Mouse (Mus musculus) limb, embryonic 13.5 days (tissue): ENCODE results near the gene St6gal1. TPM values are rescaled to one million over a fixed set of nuclear protein-coding genes. Genes with fewer than 3 reads are reported as not detected.

Experiments used
- ATAC-seq: fragments of 200-750 bp; cut with Nextera tagmentation; 2 replicates; pipeline ENCODE4 v1.8.0; 2017; ENCODE audit warnings: low read depth, moderate number of reproducible peaks, moderate TSS enrichment; ENCODE audit not compliant: low FRiP score
- H3K27ac ChIP-seq: fragments of 300-500 bp; sonication (generic); 2 replicates; pipeline ENCODE4 v1.5.1; 2015; ENCODE audit warnings: inconsistent platforms, mild to moderate bottlenecking, moderate library complexity
- H3K27me3 ChIP-seq: fragments of 300-500 bp; sonication (generic); 2 replicates; pipeline ENCODE4 v1.6.1; 2015; ENCODE audit warnings: mild to moderate bottlenecking, inconsistent platforms
- H3K36me3 ChIP-seq: fragments of 300-500 bp; sonication (generic); 2 replicates; pipeline ENCODE4 v1.6.1; 2015; ENCODE audit warnings: inconsistent platforms, mild to moderate bottlenecking, moderate library complexity
- H3K4me1 ChIP-seq: fragments of 300-500 bp; sonication (generic); 2 replicates; pipeline ENCODE4 v1.6.1; 2015; ENCODE audit warnings: inconsistent platforms
- H3K4me2 ChIP-seq: fragments of 300-500 bp; sonication (generic); replicated peaks from 2 replicates; pipeline ENCODE4 v1.6.1; 2015; ENCODE audit warnings: inconsistent platforms, mild to moderate bottlenecking, moderate library complexity
- H3K4me3 ChIP-seq: fragments of 300-500 bp; sonication (generic); 2 replicates; pipeline ENCODE4 v1.5.1; 2015; ENCODE audit warnings: moderate library complexity, mild to moderate bottlenecking, inconsistent platforms
- H3K9ac ChIP-seq: fragments of 300-500 bp; sonication (generic); 2 replicates; pipeline ENCODE4 v1.6.1; 2015; ENCODE audit warnings: mild to moderate bottlenecking, inconsistent platforms
- H3K9me3 ChIP-seq: fragments of 300-500 bp; sonication (generic); 2 replicates; pipeline ENCODE4 v1.6.1; 2016; ENCODE audit warnings: inconsistent platforms
- WGBS: fragments of 180-500 bp; shearing (Covaris S2); methylation state at CpG from one replicate; pipeline ENCODE4 v1.1.7; 2015; 5-methylcytosine and 5-hydroxymethylcytosine counted together
- polyA plus RNA-seq: library from polyadenylated mRNA; unstranded; fragments of >200 nt; fragmentation: Nextera tagmentation; extraction: Ambion mirVana; gene quantifications from 2 replicates; pipeline ENCODE4 v1.2.1, GENCODE M21; 2015

Gene St6gal1
- polyA plus RNA-seq, 1 experiment from 2014 or later = 20.6 TPM

GRCm38 (mm10) chr16:23283677-23284076, 59.1 kb downstream of the St6gal1 start:
- Histone ChIP-seq H3K4me1 (peaks cover 18% of the 10 kb centered on the region), H3K27me3 (no peaks in the 10 kb centered on the region), H3K36me3 (peaks cover 16% of the 10 kb centered on the region), H3K27ac (no peak overlapping the region), H3K9me3 (no peaks in the 10 kb centered on the region), H3K9ac (no peak overlapping the region), H3K4me3 (no peak overlapping the region), H3K4me2 (no peak overlapping the region)
- 90% methylated on average over 1 of the region's 1 CpGs for WGBS
- no peak for ATAC-seq

GRCm38 (mm10) chr16:23284470-23285394, 60.2 kb downstream of the St6gal1 start:
- WGBS = 72% methylated on average over 15 of the region's 15 CpGs
- H3K9ac ChIP-seq = no peak overlapping the region
- ATAC-seq = no peak

GRCm38 (mm10) chr16:23286380-23287097, 62.0 kb downstream of the St6gal1 start:
- Histone ChIP-seq H3K36me3 (peaks cover 16% of the 10 kb centered on the region), H3K4me3 (no peak overlapping the region), H3K4me1 (peaks cover 9% of the 10 kb centered on the region; the same call in 1 of the 2 replicates), H3K27ac (no peak overlapping the region), H3K9ac (no peak overlapping the region), H3K27me3 (no peaks in the 10 kb centered on the region), H3K4me2 (no peak overlapping the region), H3K9me3 (no peaks in the 10 kb centered on the region)
- WGBS = 83% methylated on average over 11 of the region's 11 CpGs
- no peak for ATAC-seq

More at GRCm38 (mm10) chr16:23284470-23285394, 60.2 kb downstream of the St6gal1 start:
- no peak overlapping the region for H3K4me2 ChIP-seq
- H3K27ac ChIP-seq = no peak overlapping the region; the same call in 1 of the 2 replicates
- peaks cover 17% of the 10 kb centered on the region for H3K4me1 ChIP-seq
- H3K36me3 ChIP-seq = peaks cover 16% of the 10 kb centered on the region
- H3K27me3 ChIP-seq = no peaks in the 10 kb centered on the region
- H3K4me3 ChIP-seq = no peak overlapping the region
- no peaks in the 10 kb centered on the region for H3K9me3 ChIP-seq

GRCm38 (mm10) chr16:23287312-23288040, 62.9 kb downstream of the St6gal1 start:
- no peak overlapping the region for H3K4me3 ChIP-seq
- no peak overlapping the region for H3K9ac ChIP-seq
- no peaks in the 10 kb centered on the region for H3K27me3 ChIP-seq
- WGBS = 92% methylated on average over 10 of the region's 10 CpGs
- ATAC-seq = no peak
- H3K27ac ChIP-seq = no peak overlapping the region
- peaks cover 12% of the 10 kb centered on the region; the same call in 1 of the 2 replicates for H3K4me1 ChIP-seq
- no peak overlapping the region for H3K4me2 ChIP-seq
- no peaks in the 10 kb centered on the region for H3K9me3 ChIP-seq
- H3K36me3 ChIP-seq = peaks cover 15% of the 10 kb centered on the region

- Histone ChIP-seq H3K9ac (no peak overlapping the region), H3K4me1 (peaks cover 14% of the 10 kb centered on the region; the same call in 1 of the 2 replicates), H3K27me3 (no peaks in the 10 kb centered on the region), H3K4me3 (no peak overlapping the region), H3K36me3 (peaks cover 9% of the 10 kb centered on the region; the same call in 1 of the 2 replicates), H3K4me2 (no peak overlapping the region), H3K27ac (no peak overlapping the region), H3K9me3 (no peaks in the 10 kb centered on the region)
- ATAC-seq = no peak
- whole genome bisulfite sequencing = 94% methylated on average over 9 of the region's 9 CpGs
Observed at GRCm38 (mm10) chr16:23288103-23288502, 63.6 kb downstream of the St6gal1 start.

- no peaks in the 10 kb centered on the region for H3K27me3 ChIP-seq
- H3K36me3 ChIP-seq = peaks cover 7% of the 10 kb centered on the region; the same call in 1 of the 2 replicates
- no peak overlapping the region for H3K4me2 ChIP-seq
- no peaks in the 10 kb centered on the region for H3K9me3 ChIP-seq
- no peak overlapping the region for H3K4me3 ChIP-seq
- no peak overlapping the region for H3K27ac ChIP-seq
- no peak overlapping the region for H3K9ac ChIP-seq
- ATAC-seq = no peak
- WGBS = 98% methylated on average over 6 of the region's 6 CpGs
- H3K4me1 ChIP-seq = peaks cover 10% of the 10 kb centered on the region; the same call in 1 of the 2 replicates
Observed at GRCm38 (mm10) chr16:23289424-23289823, 64.9 kb downstream of the St6gal1 start.

DNA sequence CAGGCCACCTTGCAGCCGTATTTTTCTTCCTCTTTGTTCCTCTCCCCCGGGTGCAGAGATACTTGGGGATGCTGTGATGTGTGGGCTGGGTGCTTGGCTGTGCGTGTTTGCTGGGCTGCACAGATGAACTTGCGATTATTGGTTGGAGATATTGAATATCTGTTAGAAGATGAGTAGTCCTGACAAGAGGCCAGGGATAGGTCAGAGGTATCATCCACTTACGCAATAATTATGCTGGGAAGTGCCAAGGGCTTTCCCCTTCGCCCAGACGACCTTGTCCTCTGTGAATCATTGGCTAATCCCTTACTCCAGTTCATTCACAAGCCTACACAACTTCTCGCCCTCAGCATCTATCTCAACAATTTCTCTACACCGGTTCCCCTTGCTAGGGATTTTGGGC, 65.6 kb downstream of the St6gal1 start:
- 90% methylated on average over 9 of the region's 9 CpGs for WGBS
- ATAC-seq = no peak

GRCm38 (mm10) chr16:23291521-23291920, 67.0 kb downstream of the St6gal1 start:
- peak; percentile 11; the same call in 1 of the 2 replicates for ATAC-seq
- Histone ChIP-seq H3K4me1 (0 out of 2 replicates have a peak, but pooled peaks cover 12% of the 10 kb centered on the region), H3K36me3 (peaks cover 7% of the 10 kb centered on the region), H3K9me3 (no peaks in the 10 kb centered on the region), H3K9ac (no peak overlapping the region), H3K27me3 (no peaks in the 10 kb centered on the region), H3K4me2 (no peak overlapping the region), H3K27ac (no peak overlapping the region), H3K4me3 (no peak overlapping the region)
- WGBS = 54% methylated on average over 5 of the region's 5 CpGs

More for the DNA sequence above, 65.6 kb downstream of the St6gal1 start:
- no peaks in the 10 kb centered on the region for H3K27me3 ChIP-seq
- 0 out of 2 replicates have a peak, but pooled peaks cover 8% of the 10 kb centered on the region for H3K4me1 ChIP-seq
- H3K4me3 ChIP-seq = no peak overlapping the region
- H3K36me3 ChIP-seq = peaks cover 7% of the 10 kb centered on the region; the same call in 1 of the 2 replicates
- H3K27ac ChIP-seq = no peak overlapping the region
- H3K4me2 ChIP-seq = no peak overlapping the region
- H3K9ac ChIP-seq = no peak overlapping the region
- no peaks in the 10 kb centered on the region for H3K9me3 ChIP-seq

DNA sequence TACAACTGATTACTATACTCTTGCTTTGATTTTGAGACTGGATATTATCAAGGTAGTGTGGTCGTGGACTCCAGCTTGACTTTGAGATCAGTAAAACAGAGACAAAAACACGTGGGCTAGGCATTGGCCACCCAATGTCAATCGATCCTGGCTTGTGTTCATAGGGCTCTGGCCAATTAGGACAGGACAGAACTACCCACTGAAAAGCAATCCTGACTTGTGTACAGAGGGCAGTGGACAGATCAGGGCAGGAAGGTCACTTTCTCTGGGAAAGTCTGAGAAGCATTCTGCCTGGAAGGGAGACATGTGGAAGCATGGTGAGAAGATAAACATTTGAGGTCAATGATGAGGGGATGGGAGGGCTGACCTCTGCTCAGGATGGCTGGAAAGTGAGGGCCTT, 69.7 kb downstream of the St6gal1 start:
- Histone ChIP-seq H3K4me3 (no peak overlapping the region), H3K36me3 (no peaks in the 10 kb centered on the region; the same call in 1 of the 2 replicates), H3K9me3 (no peaks in the 10 kb centered on the region), H3K9ac (no peak overlapping the region), H3K4me2 (no peak overlapping the region), H3K27ac (no peak overlapping the region), H3K4me1 (0 out of 2 replicates have a peak, but pooled peaks cover 12% of the 10 kb centered on the region), H3K27me3 (no peaks in the 10 kb centered on the region)
- 85% methylated on average over 3 of the region's 3 CpGs for WGBS
- no peak for ATAC-seq

DNA sequence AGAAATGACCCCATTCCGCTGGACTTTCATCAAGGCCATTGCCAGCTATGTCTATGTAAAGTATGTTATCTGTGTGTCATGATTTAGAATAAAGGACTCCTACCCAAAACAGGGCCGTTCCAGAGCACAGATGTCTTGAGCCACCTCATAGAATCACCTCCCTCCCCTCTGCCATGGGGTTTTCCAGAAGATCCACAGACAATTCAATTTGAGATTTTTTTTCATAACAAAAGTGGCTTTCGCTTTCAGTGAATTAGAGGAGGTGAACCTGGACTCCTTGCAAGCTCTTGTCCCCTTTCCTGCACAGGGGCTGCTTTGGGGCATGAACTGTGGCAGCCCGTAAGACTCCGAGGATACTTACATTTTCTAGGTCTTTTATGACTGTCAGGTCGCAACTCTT, 70.2 kb downstream of the St6gal1 start:
- 94% methylated on average over 6 of the region's 6 CpGs for WGBS

GRCm38 (mm10) chr16:23295720-23296119, 71.2 kb downstream of the St6gal1 start:
- H3K4me3 ChIP-seq = no peak overlapping the region
- H3K9me3 ChIP-seq = no peaks in the 10 kb centered on the region
- H3K27me3 ChIP-seq = no peaks in the 10 kb centered on the region
- WGBS = 71% methylated on average over 5 of the region's 5 CpGs
- no peak overlapping the region for H3K4me2 ChIP-seq
- H3K36me3 ChIP-seq = no peaks in the 10 kb centered on the region; the same call in 1 of the 2 replicates
- no peak for ATAC-seq
- no peak overlapping the region for H3K9ac ChIP-seq
- H3K27ac ChIP-seq = no peak overlapping the region
- 0 out of 2 replicates have a peak, but pooled peaks cover 12% of the 10 kb centered on the region for H3K4me1 ChIP-seq

More for the DNA sequence above, 70.2 kb downstream of the St6gal1 start:
- Histone ChIP-seq H3K4me1 (0 out of 2 replicates have a peak, but pooled peaks cover 12% of the 10 kb centered on the region), H3K4me2 (no peak overlapping the region), H3K9me3 (no peaks in the 10 kb centered on the region), H3K4me3 (no peak overlapping the region), H3K36me3 (no peaks in the 10 kb centered on the region; the same call in 1 of the 2 replicates), H3K27me3 (no peaks in the 10 kb centered on the region), H3K9ac (no peak overlapping the region), H3K27ac (no peak overlapping the region)
- no peak for ATAC-seq
